Mouse (Mus musculus) frontal cortex, adult 2 months (tissue): ENCODE measurements around the gene Arrdc2. TPM values are rescaled to one million over a fixed set of nuclear protein-coding genes. Genes with fewer than 3 reads are reported as not detected.

Experiments used
- DNase-seq, 2 experiments: peaks; one replicate each; pipeline ENCODE4 v3.0.0; 2022; ENCODE audit warnings: low spot score in 1 of 2; ENCODE audit errors: extremely low spot score in 1 of 2
- polyA plus RNA-seq: library from polyadenylated mRNA; depleted of rRNA; stranded (reverse); fragments of >200 nt; gene quantifications from 2 replicates; pipeline ENCODE4 v1.2.3, GENCODE M21; 2012

The Arrdc2 gene
- polyA plus RNA-seq, 1 experiment = 24.6 TPM

GRCm38 (mm10) chr8:70864712-70865221 lies 25.2 kb upstream of the Arrdc2 start:
- no peak for DNase-seq

GRCm38 (mm10) chr8:70863956-70864711 lies 24.6 kb upstream of the Arrdc2 start:
- DNase-seq = peak in 1 of 2 experiments; percentile 51

- no peak for DNase-seq
Measured at GRCm38 (mm10) chr8:70862824-70863641, 23.5 kb upstream of the Arrdc2 start, which contains the start of gene Kcnn1. Kcnn1 (minus strand) TSS chr8:70863258.

- DNase-seq = no peak
Measured at GRCm38 (mm10) chr8:70857516-70857915, 18.0 kb upstream of the Arrdc2 start.

GRCm38 (mm10) chr8:70856541-70857197 lies 17.1 kb upstream of the Arrdc2 start:
- peak in 1 of 2 experiments; percentile 81 for DNase-seq

GRCm38 (mm10) chr8:70856028-70856427 lies 16.5 kb upstream of the Arrdc2 start:
- no peak for DNase-seq

- DNase-seq = no peak
Measured at GRCm38 (mm10) chr8:70853863-70854262, 14.3 kb upstream of the Arrdc2 start.

- DNase-seq = no peak
Measured at GRCm38 (mm10) chr8:70852595-70853231, 13.2 kb upstream of the Arrdc2 start.

- DNase-seq = no peak
Measured at GRCm38 (mm10) chr8:70851837-70852236, 12.3 kb upstream of the Arrdc2 start.

GRCm38 (mm10) chr8:70850947-70851346 lies 11.4 kb upstream of the Arrdc2 start:
- no peak for DNase-seq

- no peak for DNase-seq
Measured at GRCm38 (mm10) chr8:70850132-70850845, 10.8 kb upstream of the Arrdc2 start.

GRCm38 (mm10) chr8:70849333-70849990 lies 9.9 kb upstream of the Arrdc2 start:
- no peak for DNase-seq

- DNase-seq = no peak
Measured at GRCm38 (mm10) chr8:70846371-70847154, 7.0 kb upstream of the Arrdc2 start.

- no peak for DNase-seq
Measured at GRCm38 (mm10) chr8:70845108-70845507, 5.6 kb upstream of the Arrdc2 start.

- DNase-seq = peak in 1 of 2 experiments; percentile 92
Measured at GRCm38 (mm10) chr8:70844523-70844922, 5.0 kb upstream of the Arrdc2 start.

- DNase-seq = no peak
Measured at GRCm38 (mm10) chr8:70843941-70844340, 4.4 kb upstream of the Arrdc2 start.

GRCm38 (mm10) chr8:70843214-70843773 lies 3.8 kb upstream of the Arrdc2 start:
- no peak for DNase-seq

GRCm38 (mm10) chr8:70842484-70842883 lies 3.0 kb upstream of the Arrdc2 start:
- no peak for DNase-seq
